Mouse (Mus musculus): ENCODE measurements around the gene Gnai2. TPM values are rescaled to one million over a fixed set of nuclear protein-coding genes. Genes with fewer than 3 reads are reported as not detected.

The Gnai2 gene
- polyA plus RNA-seq, 1 experiment: 499 TPM

DNA sequence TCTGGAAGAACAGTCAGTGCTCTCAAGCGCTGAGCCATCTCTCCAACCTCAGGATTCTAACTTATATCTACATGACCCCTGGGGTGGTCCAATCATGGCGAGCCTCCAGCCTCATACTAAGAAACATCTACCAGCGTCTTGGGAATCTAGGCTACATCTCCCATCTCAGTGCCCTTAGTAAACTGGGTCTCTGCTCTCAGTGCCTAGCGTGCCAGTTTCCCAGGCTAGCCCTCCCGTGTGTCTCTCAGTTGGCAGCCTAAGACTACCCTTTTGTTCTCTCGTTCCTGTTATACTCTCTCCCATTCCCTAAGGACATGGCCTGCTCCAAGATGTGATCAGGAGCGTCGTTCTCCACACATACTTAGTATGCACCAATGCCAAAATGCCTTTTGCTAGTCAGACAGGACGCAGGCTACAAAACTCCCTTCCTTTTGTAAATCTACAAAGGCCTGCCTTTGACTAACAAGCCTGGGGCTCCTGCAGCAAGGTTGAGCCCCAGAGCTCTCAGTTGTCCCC is 3.8 kb downstream of the Gnai2 start:
- no peaks in the 10 kb centered on the region for H3K27me3 ChIP-seq (ENCODE audit: control insufficient read depth, insufficient read depth, insufficient read length)
- H3K79me2 ChIP-seq (ENCODE audit: control insufficient read depth, insufficient read depth): peaks cover 80% of the 10 kb centered on the region
- no peak overlapping the region for H3K4me3 ChIP-seq
- H3ac ChIP-seq (ENCODE audit: control insufficient read depth, insufficient read length): no peak overlapping the region
- no peaks in the 10 kb centered on the region for H3K36me3 ChIP-seq (ENCODE audit: control insufficient read depth, insufficient read depth)
- peak overlapping the region; percentile 2 for H3K4me2 ChIP-seq (ENCODE audit: low read depth)
- TF ChIP-seq USF1 (IDR thresholded peaks at IDR 0.05; ENCODE audit: low read depth) (no peak), MYOG (IDR thresholded peaks at IDR 0.05; ENCODE audit: control insufficient read depth in 1 of 3, insufficient read depth in 1 of 3, insufficient read length in 2 of 3, low read depth in 2 of 3) (no peak), POLR2A (IDR thresholded peaks at IDR 0.05; ENCODE audit: insufficient read length, low read depth) (no peak), MAX (IDR thresholded peaks at IDR 0.05; ENCODE audit: low read depth) (no peak), REST (IDR thresholded peaks at IDR 0.05; ENCODE audit: insufficient read depth, insufficient read length) (no peak), MYOD1 (IDR thresholded peaks at IDR 0.05; ENCODE audit: control insufficient read depth in 1 of 3, insufficient read length in 2 of 3, low read depth in 2 of 3) (no peak), CEBPB (IDR thresholded peaks at IDR 0.05; ENCODE audit: insufficient read depth, poor library complexity, severe bottlenecking) (no peak), SRF (IDR thresholded peaks at IDR 0.05; ENCODE audit: control insufficient read depth, insufficient read length, low read depth) (no peak), POLR2AphosphoS2 (IDR thresholded peaks at IDR 0.05; ENCODE audit: insufficient read length, low read depth) (no peak), TCF12 (IDR thresholded peaks at IDR 0.05; ENCODE audit: insufficient read depth, poor library complexity, severe bottlenecking) (no peak), TCF3 (IDR thresholded peaks at IDR 0.05; ENCODE audit: insufficient read length, low read depth) (no peak), E2F4 (IDR thresholded peaks at IDR 0.05; ENCODE audit: insufficient read depth) (no peak)

DNA sequence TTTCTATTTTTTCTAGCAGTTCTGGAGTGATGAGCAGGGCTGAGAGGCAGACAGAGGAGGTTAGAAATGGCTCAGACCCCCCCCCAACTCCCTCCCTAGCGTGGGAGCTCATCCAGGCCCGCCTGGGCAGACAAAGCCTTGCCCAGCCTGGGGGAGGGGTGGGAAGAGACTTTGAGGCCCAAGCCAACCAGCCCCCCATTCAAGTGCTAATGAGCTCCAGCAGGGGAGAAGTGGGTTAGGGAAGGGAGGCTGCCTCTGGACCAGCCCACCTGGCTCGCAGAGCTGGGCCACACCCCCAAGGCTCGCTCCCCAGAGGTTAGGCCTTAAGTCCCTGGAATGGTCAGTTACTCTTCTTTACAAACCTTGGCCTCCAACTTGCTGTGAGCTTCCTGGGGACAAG is 4.6 kb downstream of the Gnai2 start:
- no peak overlapping the region for H3K4me3 ChIP-seq
- TF ChIP-seq MAX (IDR thresholded peaks at IDR 0.05; ENCODE audit: low read depth) (no peak), POLR2A (IDR thresholded peaks at IDR 0.05; ENCODE audit: insufficient read length, low read depth) (no peak)

DNA sequence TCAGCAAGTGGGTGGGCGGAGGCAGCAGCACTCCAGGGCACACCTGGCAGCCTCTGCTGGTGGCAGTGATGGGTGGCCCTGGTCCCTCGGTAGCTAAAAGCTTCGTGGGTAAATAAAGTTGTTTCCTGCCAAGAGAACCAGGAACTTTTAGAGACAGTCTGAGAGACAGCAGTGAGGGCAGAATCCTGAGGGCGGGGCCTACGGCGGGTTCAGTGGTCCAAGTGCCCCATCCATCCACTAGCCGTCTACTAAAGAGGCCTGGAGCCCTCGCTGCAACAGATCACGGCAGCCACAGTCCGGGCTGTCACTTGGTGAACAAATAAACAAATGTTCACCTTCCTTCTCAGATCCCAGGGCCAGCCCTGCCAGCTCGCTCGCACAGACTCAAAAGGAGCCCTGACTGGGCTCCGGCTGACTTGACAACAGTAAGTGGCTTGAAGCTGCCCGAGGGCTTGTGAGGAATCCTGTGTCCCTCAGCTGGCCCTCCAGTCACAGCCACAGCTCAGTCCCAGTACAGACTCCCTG is 5.2 kb downstream of the Gnai2 start:
- Histone ChIP-seq H3K36me3 (ENCODE audit: control insufficient read depth, insufficient read depth) (no peaks in the 10 kb centered on the region), H3ac (ENCODE audit: control insufficient read depth, insufficient read length) (no peak overlapping the region), H3K27me3 (ENCODE audit: control insufficient read depth, insufficient read depth, insufficient read length) (no peaks in the 10 kb centered on the region), H3K79me2 (ENCODE audit: control insufficient read depth, insufficient read depth) (peaks cover 91% of the 10 kb centered on the region), H3K4me3 (no peak overlapping the region), H3K4me2 (ENCODE audit: low read depth) (peak overlapping the region; percentile 18)
- no peak for TF ChIP-seq MAX (IDR thresholded peaks at IDR 0.05; ENCODE audit: low read depth)
- no peak for TF ChIP-seq REST (IDR thresholded peaks at IDR 0.05; ENCODE audit: insufficient read depth, insufficient read length)
- TF ChIP-seq SRF (IDR thresholded peaks at IDR 0.05; ENCODE audit: control insufficient read depth, insufficient read length, low read depth): no peak
- TF ChIP-seq POLR2A (IDR thresholded peaks at IDR 0.05; ENCODE audit: insufficient read length, low read depth): no peak
- no peak for TF ChIP-seq POLR2AphosphoS2 (IDR thresholded peaks at IDR 0.05; ENCODE audit: insufficient read length, low read depth)
- no peak for TF ChIP-seq TCF3 (IDR thresholded peaks at IDR 0.05; ENCODE audit: insufficient read length, low read depth)
- TF ChIP-seq CEBPB (IDR thresholded peaks at IDR 0.05; ENCODE audit: insufficient read depth, poor library complexity, severe bottlenecking): no peak
- no peak for TF ChIP-seq E2F4 (IDR thresholded peaks at IDR 0.05; ENCODE audit: insufficient read depth)
- TF ChIP-seq MYOD1 (IDR thresholded peaks at IDR 0.05; ENCODE audit: control insufficient read depth in 1 of 3, insufficient read length in 2 of 3, low read depth in 2 of 3): no peak
- no peak for TF ChIP-seq MYOG (IDR thresholded peaks at IDR 0.05; ENCODE audit: control insufficient read depth in 1 of 3, insufficient read depth in 1 of 3, insufficient read length in 2 of 3, low read depth in 2 of 3)
- no peak for TF ChIP-seq USF1 (IDR thresholded peaks at IDR 0.05; ENCODE audit: low read depth)
- no peak for TF ChIP-seq TCF12 (IDR thresholded peaks at IDR 0.05; ENCODE audit: insufficient read depth, poor library complexity, severe bottlenecking)

More for the DNA sequence above, 4.6 kb downstream of the Gnai2 start:
- peak overlapping the region; percentile 18 for H3K4me2 ChIP-seq (ENCODE audit: low read depth)
- H3K27me3 ChIP-seq (ENCODE audit: control insufficient read depth, insufficient read depth, insufficient read length): no peaks in the 10 kb centered on the region
- no peaks in the 10 kb centered on the region for H3K36me3 ChIP-seq (ENCODE audit: control insufficient read depth, insufficient read depth)
- H3ac ChIP-seq (ENCODE audit: control insufficient read depth, insufficient read length): no peak overlapping the region
- H3K79me2 ChIP-seq (ENCODE audit: control insufficient read depth, insufficient read depth): peaks cover 86% of the 10 kb centered on the region

DNA sequence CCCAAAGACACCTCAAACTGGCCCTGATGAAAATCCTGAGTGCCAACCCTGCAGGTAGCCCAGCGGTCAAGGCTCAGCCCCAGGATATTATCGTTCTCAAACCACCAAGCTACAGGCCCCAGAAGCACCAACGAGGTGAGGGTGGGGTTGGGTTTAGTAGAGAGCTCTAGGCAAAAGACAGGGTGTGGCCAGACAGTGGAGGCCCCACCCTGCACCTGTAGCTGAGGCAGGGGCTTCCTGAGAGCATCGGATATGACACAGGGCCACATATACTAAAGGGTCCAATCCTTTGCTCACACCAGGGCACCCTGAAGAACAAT is 5.8 kb downstream of the Gnai2 start:
- no peaks in the 10 kb centered on the region for H3K36me3 ChIP-seq (ENCODE audit: control insufficient read depth, insufficient read depth)
- H3K79me2 ChIP-seq (ENCODE audit: control insufficient read depth, insufficient read depth): peaks cover 91% of the 10 kb centered on the region
- no peak overlapping the region for H3ac ChIP-seq (ENCODE audit: control insufficient read depth, insufficient read length)
- no peaks in the 10 kb centered on the region for H3K27me3 ChIP-seq (ENCODE audit: control insufficient read depth, insufficient read depth, insufficient read length)
- no peak overlapping the region for H3K4me2 ChIP-seq (ENCODE audit: low read depth)
- TF ChIP-seq CEBPB (IDR thresholded peaks at IDR 0.05; ENCODE audit: insufficient read depth, poor library complexity, severe bottlenecking): no peak
- no peak for TF ChIP-seq USF1 (IDR thresholded peaks at IDR 0.05; ENCODE audit: low read depth)
- TF ChIP-seq E2F4 (IDR thresholded peaks at IDR 0.05; ENCODE audit: insufficient read depth): no peak
- no peak for TF ChIP-seq TCF12 (IDR thresholded peaks at IDR 0.05; ENCODE audit: insufficient read depth, poor library complexity, severe bottlenecking)
- TF ChIP-seq POLR2A (IDR thresholded peaks at IDR 0.05; ENCODE audit: insufficient read length, low read depth): no peak
- TF ChIP-seq MYOD1 (IDR thresholded peaks at IDR 0.05; ENCODE audit: control insufficient read depth in 1 of 3, insufficient read length in 2 of 3, low read depth in 2 of 3): no peak
- no peak for TF ChIP-seq POLR2AphosphoS2 (IDR thresholded peaks at IDR 0.05; ENCODE audit: insufficient read length, low read depth)
- no peak for TF ChIP-seq MAX (IDR thresholded peaks at IDR 0.05; ENCODE audit: low read depth)
- no peak for TF ChIP-seq SRF (IDR thresholded peaks at IDR 0.05; ENCODE audit: control insufficient read depth, insufficient read length, low read depth)
- TF ChIP-seq TCF3 (IDR thresholded peaks at IDR 0.05; ENCODE audit: insufficient read length, low read depth): no peak
- TF ChIP-seq REST (IDR thresholded peaks at IDR 0.05; ENCODE audit: insufficient read depth, insufficient read length): no peak
- TF ChIP-seq MYOG (IDR thresholded peaks at IDR 0.05; ENCODE audit: control insufficient read depth in 1 of 3, insufficient read depth in 1 of 3, insufficient read length in 2 of 3, low read depth in 2 of 3): no peak
- no peak overlapping the region for H3K4me3 ChIP-seq

All from myocyte (in vitro differentiated cells).